Mouse (Mus musculus) ES-Bruce4 (cell line): Measurements from ENCODE around the gene Olfr707. TPM values are rescaled to one million over a fixed set of nuclear protein-coding genes. Genes with fewer than 3 reads are reported as not detected.
"Not testable (repeated sequence)": the region's sequence is repeated elsewhere in the genome, so short reads cannot be mapped to it uniquely, and the experiment has no call there.

Source experiments
- H3K27ac ChIP-seq: 2 replicates; pipeline ENCODE4 v1.5.1; 2012; ENCODE audit warnings: low read length, inconsistent platforms; ENCODE audit not compliant: insufficient read depth
- H3K27me3 ChIP-seq: 2 replicates; pipeline ENCODE4 v1.6.1; 2012; ENCODE audit warnings: mild to moderate bottlenecking, low read length, inconsistent platforms; ENCODE audit not compliant: control insufficient read depth, poor library complexity, insufficient read depth, severe bottlenecking
- H3K36me3 ChIP-seq: 2 replicates; pipeline ENCODE4 v1.6.1; 2012; ENCODE audit warnings: inconsistent platforms, mild to moderate bottlenecking, low read length, moderate library complexity; ENCODE audit not compliant: control insufficient read depth, poor library complexity, insufficient read depth, severe bottlenecking
- H3K4me1 ChIP-seq: one replicate; pipeline ENCODE4 v1.8.1; 2011; ENCODE audit warnings: low read length; ENCODE audit not compliant: control insufficient read depth, insufficient read depth
- H3K4me3 ChIP-seq: 2 replicates; pipeline ENCODE4 v1.5.1; 2011; ENCODE audit warnings: low read depth, mild to moderate bottlenecking, low read length
- H3K9ac ChIP-seq: 2 replicates; pipeline ENCODE4 v1.6.1; 2012; ENCODE audit warnings: low read depth, mild to moderate bottlenecking, inconsistent platforms; ENCODE audit not compliant: poor library complexity, severe bottlenecking
- H3K9me3 ChIP-seq: replicated peaks from 2 replicates; pipeline ENCODE4 v1.6.1; 2012; ENCODE audit warnings: mild to moderate bottlenecking, low read length, inconsistent platforms; ENCODE audit not compliant: control insufficient read depth, poor library complexity, insufficient read depth, severe bottlenecking
- CTCF ChIP-seq: IDR thresholded peaks from one replicate; pipeline ENCODE4 v1.8.1; 2011; ENCODE audit warnings: low read depth, low read length
- EP300 ChIP-seq: IDR thresholded peaks from 2 replicates; pipeline ENCODE4 v1.6.1; 2011; ENCODE audit warnings: low read depth, low read length; ENCODE audit not compliant: insufficient read depth
- POLR2A ChIP-seq: IDR thresholded peaks from one replicate; pipeline ENCODE4 v1.8.1; 2011; ENCODE audit warnings: low read length; ENCODE audit not compliant: insufficient read depth
- polyA plus RNA-seq: library from polyadenylated mRNA; stranded (reverse); fragments of >200 nt; gene quantifications from 2 replicates; pipeline ENCODE4 v1.2.4, GENCODE M21; 2011; ENCODE audit warnings: low read depth; ENCODE audit not compliant: missing spikeins, insufficient read depth, insufficient read length

Gene Olfr707
- polyA plus RNA-seq: not detected in 2 replicates

DNA sequence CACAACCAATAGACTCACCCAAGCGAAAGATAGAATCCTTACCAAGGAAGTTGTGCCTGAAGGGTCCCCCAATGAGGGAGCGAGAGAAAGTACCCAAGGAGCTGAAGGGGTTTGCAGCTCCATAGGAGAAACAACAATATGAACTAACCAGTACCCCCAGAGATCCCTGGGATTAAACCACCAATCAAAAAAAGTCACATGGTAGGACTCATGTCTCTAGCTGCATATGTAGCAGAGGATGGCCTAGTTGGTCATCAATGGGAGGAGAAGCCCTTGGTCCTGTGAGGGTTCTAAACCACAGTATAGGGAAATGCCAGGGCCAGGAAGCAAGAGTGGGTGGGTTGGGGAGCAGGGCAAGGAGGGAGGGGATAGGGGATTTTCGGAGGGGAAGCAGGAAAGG, at the start of gene Olfr707:
Gene Olfr707 (minus strand): TSS at position 101 of the 400 bp plus-strand sequence.
- not testable (repeated sequence) for H3K9ac ChIP-seq, H3K27ac ChIP-seq, H3K27me3 ChIP-seq, H3K36me3 ChIP-seq, H3K4me3 ChIP-seq, H3K9me3 ChIP-seq, H3K4me1 ChIP-seq

DNA sequence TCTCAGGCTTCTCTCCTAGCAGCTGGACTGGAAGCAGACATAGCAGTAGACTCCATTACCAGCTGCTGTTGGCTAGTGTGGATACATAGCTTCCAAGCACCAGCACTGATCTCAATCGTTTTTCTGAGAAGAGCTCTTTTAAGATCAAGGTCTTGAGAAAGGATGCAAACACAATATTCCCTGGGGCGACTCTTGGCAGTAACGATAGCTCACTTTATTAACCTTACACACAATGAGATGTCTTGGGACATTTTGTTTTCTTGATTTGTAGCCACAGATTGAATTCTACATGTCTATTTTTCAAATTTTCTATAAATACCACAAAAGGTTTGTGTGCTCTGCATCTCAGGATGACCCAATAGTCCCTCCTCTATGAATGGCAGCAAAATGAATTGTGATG, 47.2 kb upstream of the Olfr707 start, which contains the start of gene Olfr710:
Gene Olfr710 (minus strand): TSS at position 101 of the 400 bp plus-strand sequence.
- H3K4me1 ChIP-seq: no peaks in the 10 kb centered on the region
- no peaks in the 10 kb centered on the region for H3K36me3 ChIP-seq
- no peak within 1 kb of the TSS for H3K9ac ChIP-seq
- H3K27me3 ChIP-seq: no peaks in the 10 kb centered on the region
- no peak within 1 kb of the TSS for H3K4me3 ChIP-seq
- no peaks in the 10 kb centered on the region for H3K9me3 ChIP-seq
- TF ChIP-seq CTCF (no peak), POLR2A (no peak), EP300 (no peak)
- no peak within 1 kb of the TSS for H3K27ac ChIP-seq

GRCm38 (mm10) chr7:106932119-106932518, 31.1 kb upstream of the Olfr707 start, which contains the start of gene Olfr709-ps1:
Gene Olfr709-ps1 (minus strand): TSS chr7:106932219.
- Histone ChIP-seq H3K4me3 (no peak within 1 kb of the TSS), H3K9me3 (no peaks in the 10 kb centered on the region), H3K9ac (no peak within 1 kb of the TSS), H3K4me1 (no peaks in the 10 kb centered on the region), H3K36me3 (no peaks in the 10 kb centered on the region), H3K27me3 (no peaks in the 10 kb centered on the region), H3K27ac (no peak within 1 kb of the TSS)
- TF ChIP-seq CTCF (no peak), POLR2A (no peak), EP300 (no peak)

- not testable (repeated sequence) for H3K27me3 ChIP-seq, H3K27ac ChIP-seq, H3K36me3 ChIP-seq, H3K9me3 ChIP-seq, H3K4me3 ChIP-seq, H3K4me1 ChIP-seq, H3K9ac ChIP-seq
These were observed 19.9 kb upstream of the Olfr707 start for GRCm38 (mm10) chr7:106920961-106921360.

DNA sequence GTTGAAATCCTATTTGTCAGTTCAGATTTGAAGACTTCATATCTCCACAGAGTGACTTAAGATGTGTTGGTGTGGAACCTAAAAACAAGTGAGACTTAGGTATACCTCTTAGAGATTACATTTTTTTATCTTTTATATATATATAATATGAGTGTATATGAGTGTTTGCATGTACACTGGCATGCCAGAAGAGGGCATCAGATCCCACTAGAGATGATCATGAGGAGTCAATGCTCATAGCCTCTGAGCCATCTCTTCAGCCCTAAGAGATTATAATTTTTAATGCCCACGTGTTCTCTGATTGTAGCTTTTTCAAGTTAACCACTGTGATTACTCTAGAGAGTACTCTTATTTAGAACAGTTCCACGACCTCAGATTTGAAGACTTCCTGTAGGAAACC, 6.6 kb upstream of the Olfr707 start, which contains the start of gene Olfr1532-ps1:
Gene Olfr1532-ps1 (plus strand): TSS at position 326 of the 400 bp plus-strand sequence.
- TF ChIP-seq POLR2A (no peak), CTCF (no peak), EP300 (no peak)
- no peaks in the 10 kb centered on the region for H3K4me1 ChIP-seq
- no peak within 1 kb of the TSS for H3K4me3 ChIP-seq
- no peaks in the 10 kb centered on the region for H3K9me3 ChIP-seq
- H3K27me3 ChIP-seq: no peaks in the 10 kb centered on the region
- H3K36me3 ChIP-seq: no peaks in the 10 kb centered on the region
- no peak within 1 kb of the TSS for H3K27ac ChIP-seq
- H3K9ac ChIP-seq: no peak within 1 kb of the TSS

DNA sequence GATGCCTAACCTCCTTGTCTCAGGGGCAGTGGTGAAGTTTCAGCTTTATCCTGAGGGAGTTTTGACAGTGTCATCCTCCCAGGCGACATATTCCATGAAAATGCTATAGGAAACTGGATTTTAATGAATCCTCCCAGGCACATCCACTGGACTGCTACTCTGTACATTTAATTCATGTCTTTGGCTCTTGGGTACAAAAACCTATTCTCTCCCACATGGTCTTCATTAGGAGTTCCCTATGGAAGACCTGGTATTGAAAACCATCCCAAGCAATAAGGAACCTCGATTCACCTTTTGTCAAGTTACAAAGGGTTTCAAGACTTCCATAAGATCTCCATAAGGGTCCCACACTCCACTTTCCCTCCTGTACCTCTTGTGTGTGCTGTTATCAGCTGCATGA, 13.0 kb downstream of the Olfr707 start, which contains the start of gene Olfr706:
Gene Olfr706 (minus strand): TSS at position 101 of the 400 bp plus-strand sequence.
- no peaks in the 10 kb centered on the region for H3K4me1 ChIP-seq
- no peak within 1 kb of the TSS for H3K4me3 ChIP-seq
- no peaks in the 10 kb centered on the region for H3K27me3 ChIP-seq
- no peaks in the 10 kb centered on the region for H3K9me3 ChIP-seq
- H3K9ac ChIP-seq: no peak within 1 kb of the TSS
- no peaks in the 10 kb centered on the region for H3K36me3 ChIP-seq
- TF ChIP-seq EP300: no peak
- TF ChIP-seq CTCF: no peak
- TF ChIP-seq POLR2A: no peak
- H3K27ac ChIP-seq: no peak within 1 kb of the TSS
